Mouse (Mus musculus) heart, embryonic 11.5 days (tissue): ENCODE measurements around the gene Zfp91. TPM values are rescaled to one million over a fixed set of nuclear protein-coding genes. Genes with fewer than 3 reads are reported as not detected.
"Not testable (repeated sequence)": the region's sequence is repeated elsewhere in the genome, so short reads cannot be mapped to it uniquely, and the experiment has no call there.

Source experiments
- ATAC-seq: fragments of 200-750 bp; cut with Nextera tagmentation; replicated peaks from 2 replicates; pipeline ENCODE4 v1.8.0; 2017; ENCODE audit warnings: moderate library complexity; ENCODE audit not compliant: insufficient number of reproducible peaks, low FRiP score, low TSS enrichment
- H3K27ac ChIP-seq: fragments of 300-500 bp; sonication (generic); 2 replicates; pipeline ENCODE4 v1.5.1; 2014; ENCODE audit warnings: mild to moderate bottlenecking, low read depth, low read length
- H3K27me3 ChIP-seq: fragments of 300-500 bp; sonication (generic); 2 replicates; pipeline ENCODE4 v1.6.1; 2014; ENCODE audit warnings: mild to moderate bottlenecking, low read length, mixed read lengths; ENCODE audit not compliant: control insufficient read depth, insufficient read depth
- H3K36me3 ChIP-seq: fragments of 300-500 bp; sonication (generic); 2 replicates; pipeline ENCODE4 v1.6.1; 2014; ENCODE audit warnings: mild to moderate bottlenecking, low read length, moderate library complexity, mixed read lengths; ENCODE audit not compliant: control insufficient read depth, insufficient read depth
- H3K4me1 ChIP-seq: fragments of 300-500 bp; sonication (generic); 2 replicates; pipeline ENCODE4 v1.6.1; 2014; ENCODE audit warnings: low read length; ENCODE audit not compliant: control insufficient read depth, insufficient read depth
- H3K4me2 ChIP-seq: fragments of 300-500 bp; sonication (generic); 2 replicates; pipeline ENCODE4 v1.6.1; 2014; ENCODE audit warnings: mild to moderate bottlenecking, moderate library complexity
- H3K4me3 ChIP-seq: fragments of 300-500 bp; sonication (generic); 2 replicates; pipeline ENCODE4 v1.5.1; 2014; ENCODE audit warnings: low read depth, low read length
- H3K9ac ChIP-seq: fragments of 300-500 bp; sonication (generic); 2 replicates; pipeline ENCODE4 v1.6.1; 2014; ENCODE audit warnings: mild to moderate bottlenecking, low read depth, low read length, moderate library complexity
- H3K9me3 ChIP-seq: fragments of 300-500 bp; sonication (generic); replicated peaks from 2 replicates; pipeline ENCODE4 v1.6.1; 2016; ENCODE audit warnings: low read length; ENCODE audit not compliant: control insufficient read depth
- WGBS: fragments of 180-500 bp; shearing (Covaris S2); extraction: QIAGEN DNeasy Blood & Tissue Kit; methylation state at CpG from one replicate; pipeline ENCODE4 v1.1.7; 2014; ENCODE audit not compliant: insufficient replicate concordance; 5-methylcytosine and 5-hydroxymethylcytosine counted together
- polyA plus RNA-seq: library from polyadenylated mRNA; unstranded; fragments of >200 nt; fragmentation: Nextera tagmentation; extraction: Ambion mirVana; gene quantifications from 2 replicates; pipeline ENCODE4 v1.2.1, GENCODE M21; 2014

Gene Zfp91
- polyA plus RNA-seq, 1 experiment from 2014 or later, result 9.3 TPM

DNA sequence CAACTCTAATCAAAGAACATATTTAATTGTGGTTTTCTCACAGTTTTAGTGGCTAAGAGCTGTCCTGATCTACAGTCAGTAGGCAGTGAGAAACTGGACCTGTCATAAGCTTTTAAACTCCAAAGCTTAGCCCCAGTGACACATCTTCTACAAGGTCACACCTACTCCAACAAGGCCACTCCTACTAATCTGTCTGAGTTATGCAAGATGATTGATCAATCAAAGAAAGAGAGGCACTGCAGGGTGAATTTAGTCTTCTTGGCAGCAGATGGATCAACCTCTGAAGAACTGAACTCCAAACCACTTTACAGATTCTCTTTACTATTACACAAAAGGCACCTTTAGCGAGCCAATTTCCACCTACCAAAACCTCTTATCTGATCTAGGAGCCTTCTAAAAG, 70.1 kb downstream of the Zfp91 start:
- ATAC-seq, result no peak
- WGBS, result 72% methylated on average over 1 of the region's 1 CpGs

DNA sequence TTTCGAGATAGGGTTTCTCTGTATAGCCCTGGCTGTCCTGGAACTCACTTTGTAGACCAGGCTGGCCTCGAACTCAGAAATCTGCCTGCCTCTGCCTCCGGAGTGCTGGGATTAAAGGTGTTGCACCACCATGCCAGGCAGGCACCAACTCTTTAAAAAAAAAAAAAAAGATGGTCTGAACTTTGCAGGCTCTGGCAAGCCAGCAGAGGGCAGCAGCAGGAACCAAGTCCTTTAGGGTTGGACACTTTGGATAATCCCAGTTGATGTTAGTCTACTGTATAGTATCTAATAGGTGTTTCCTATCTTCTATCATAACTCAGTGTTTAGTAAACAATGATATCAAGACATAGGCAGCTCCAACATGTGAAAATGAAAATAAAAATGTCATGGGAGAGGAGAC, 73.6 kb downstream of the Zfp91 start:
- Histone ChIP-seq H3K9ac (no peak overlapping the region), H3K27me3 (no peaks in the 10 kb centered on the region), H3K4me3 (no peak overlapping the region), H3K4me1 (no peaks in the 10 kb centered on the region), H3K9me3 (no peaks in the 10 kb centered on the region), H3K27ac (no peak overlapping the region), H3K36me3 (no peaks in the 10 kb centered on the region), H3K4me2 (no peak overlapping the region)
- no peak for ATAC-seq
- WGBS, result 53% methylated on average over 2 of the region's 3 CpGs

More for the DNA sequence above, 70.1 kb downstream of the Zfp91 start:
- no peak overlapping the region for H3K9ac ChIP-seq
- no peaks in the 10 kb centered on the region for H3K4me1 ChIP-seq
- no peak overlapping the region for H3K4me3 ChIP-seq
- H3K36me3 ChIP-seq, result no peaks in the 10 kb centered on the region
- no peak overlapping the region for H3K27ac ChIP-seq
- H3K27me3 ChIP-seq, result no peaks in the 10 kb centered on the region
- no peak overlapping the region for H3K4me2 ChIP-seq
- no peaks in the 10 kb centered on the region for H3K9me3 ChIP-seq

DNA sequence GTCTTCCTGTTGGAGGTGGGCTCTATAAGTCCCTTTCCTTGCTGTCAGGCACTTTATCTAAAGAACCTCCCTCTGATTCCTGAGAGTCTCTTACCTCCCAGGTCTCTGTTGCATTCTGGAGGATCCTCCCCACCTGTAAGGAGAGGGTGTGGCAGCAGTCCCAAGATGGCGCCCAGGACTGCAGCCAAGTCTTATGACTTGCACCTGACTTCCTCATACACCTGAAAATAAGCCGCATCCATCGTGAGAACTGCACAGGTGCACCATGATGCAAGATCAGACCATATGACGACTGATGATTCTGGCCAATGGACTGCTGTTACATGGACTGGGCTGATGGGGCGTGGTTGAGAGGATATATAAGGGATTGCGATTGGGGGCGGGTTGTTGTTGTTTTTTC, 74.3 kb downstream of the Zfp91 start:
- H3K4me3 ChIP-seq, H3K4me2 ChIP-seq, H3K27ac ChIP-seq, ATAC-seq, H3K4me1 ChIP-seq, H3K27me3 ChIP-seq, H3K36me3 ChIP-seq, H3K9me3 ChIP-seq, H3K9ac ChIP-seq: not testable (repeated sequence)
- 78% methylated on average over 7 of the region's 7 CpGs for WGBS

DNA sequence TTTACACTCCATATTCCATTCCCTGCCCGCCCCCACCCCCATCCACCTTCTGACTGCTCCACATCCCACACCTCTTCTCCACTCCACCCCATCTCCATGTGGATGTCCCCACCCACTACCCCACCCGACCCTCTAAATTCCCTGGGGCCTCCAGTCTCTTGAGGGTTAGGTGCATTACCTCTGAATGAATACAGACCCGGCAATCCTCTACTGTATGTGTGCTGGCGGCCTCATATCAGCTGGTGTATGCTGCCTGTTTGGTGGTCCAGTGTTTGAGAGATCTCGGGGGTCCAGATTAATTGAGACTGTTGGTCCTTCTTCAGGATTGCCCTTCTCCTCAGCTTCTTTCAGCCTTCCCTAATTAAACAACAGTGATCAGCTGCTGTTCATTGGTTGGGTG, 75.0 kb downstream of the Zfp91 start:
- not testable (repeated sequence) for H3K27ac ChIP-seq, H3K4me1 ChIP-seq, H3K9me3 ChIP-seq, H3K4me2 ChIP-seq, H3K36me3 ChIP-seq, H3K27me3 ChIP-seq, H3K9ac ChIP-seq, H3K4me3 ChIP-seq, ATAC-seq
- WGBS, result 78% methylated on average over 5 of the region's 5 CpGs

DNA sequence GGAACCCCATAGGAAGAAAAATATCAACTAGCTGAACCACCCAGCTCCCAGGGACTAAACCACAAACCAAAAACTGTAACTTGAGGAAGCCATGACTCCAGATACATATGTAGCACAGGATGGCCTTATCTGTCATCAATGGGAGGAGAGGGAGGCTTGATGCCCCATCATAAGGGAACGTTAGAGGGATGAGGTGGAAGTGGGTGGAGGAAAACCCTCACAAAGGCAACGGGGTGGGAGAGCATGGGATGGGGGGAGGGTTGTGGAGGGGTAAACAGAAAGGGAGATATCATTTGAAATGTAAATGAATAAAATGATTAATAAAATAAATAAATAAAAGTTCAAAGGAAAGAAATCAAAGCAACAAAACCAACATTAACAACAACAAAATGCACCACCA, 75.5 kb downstream of the Zfp91 start:
- Histone ChIP-seq H3K4me3 (no peak overlapping the region), H3K9ac (no peak overlapping the region), H3K27me3 (no peaks in the 10 kb centered on the region), H3K4me1 (no peaks in the 10 kb centered on the region), H3K36me3 (no peaks in the 10 kb centered on the region), H3K27ac (no peak overlapping the region), H3K9me3 (no peaks in the 10 kb centered on the region), H3K4me2 (no peak overlapping the region)
- no peak for ATAC-seq
- WGBS, result 56% methylated on average over 2 of the region's 2 CpGs

DNA sequence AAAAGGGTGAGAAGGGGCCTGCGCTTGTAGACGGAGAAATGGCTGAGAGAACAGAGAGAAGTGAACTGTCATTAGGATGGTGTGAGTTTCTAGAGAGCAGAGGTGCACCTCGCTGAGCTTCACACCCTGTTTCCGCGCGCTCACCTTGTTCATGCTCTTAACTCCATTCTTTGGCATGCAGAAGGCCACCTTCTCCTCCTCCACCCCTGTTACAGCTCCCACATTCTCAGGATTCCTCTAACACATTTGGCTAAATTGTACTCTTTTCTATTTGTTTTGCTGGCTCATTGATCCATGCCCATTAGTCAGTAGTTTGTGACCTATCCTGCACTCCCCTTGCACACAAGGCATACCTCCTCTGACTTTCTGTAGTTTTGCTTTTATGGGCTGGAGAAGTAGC, 76.7 kb downstream of the Zfp91 start:
- Histone ChIP-seq H3K4me1 (no peaks in the 10 kb centered on the region), H3K4me2 (no peak overlapping the region), H3K27me3 (no peaks in the 10 kb centered on the region), H3K4me3 (no peak overlapping the region), H3K9me3 (no peaks in the 10 kb centered on the region), H3K27ac (no peak overlapping the region), H3K36me3 (no peaks in the 10 kb centered on the region), H3K9ac (no peak overlapping the region)
- ATAC-seq, result no peak
- 81% methylated on average over 6 of the region's 6 CpGs for WGBS

Other genes starting within 250 kb of the Zfp91 start
- gene Gm4952, start 196.2 kb downstream of the Zfp91 start, polyA plus RNA-seq, result 0.09 and 0.49 TPM in 2 replicates
- not detected in 2 replicates for gene Glyat, start 162.8 kb downstream of the Zfp91 start, polyA plus RNA-seq
- gene Olfr1442, start 125.7 kb downstream of the Zfp91 start, polyA plus RNA-seq, result not detected in 2 replicates
- not detected in 2 replicates for gene Olfr1443, start 118.0 kb downstream of the Zfp91 start, polyA plus RNA-seq
- gene Keg1, start 100.3 kb downstream of the Zfp91 start, polyA plus RNA-seq, result not detected in 2 replicates
- 0.48 and 0.54 TPM in 2 replicates for gene Cntf, start 30.5 kb downstream of the Zfp91 start, polyA plus RNA-seq
- 0.56 and 0.76 TPM in 2 replicates for gene Lpxn, start 67 bp upstream of the Zfp91 start, polyA plus RNA-seq
- not detected in 2 replicates for gene Gm5244, start 50.6 kb upstream of the Zfp91 start, polyA plus RNA-seq
- gene Olfr1444, start 61.2 kb upstream of the Zfp91 start, polyA plus RNA-seq, result not detected in 2 replicates
- not detected in 2 replicates for gene Olfr1445, start 87.7 kb upstream of the Zfp91 start, polyA plus RNA-seq
- not detected in 2 replicates for gene Olfr1446, start 97.4 kb upstream of the Zfp91 start, polyA plus RNA-seq
- not detected in 2 replicates for gene Olfr1447, start 107.6 kb upstream of the Zfp91 start, polyA plus RNA-seq
- gene Olfr1448, start 128.3 kb upstream of the Zfp91 start, polyA plus RNA-seq, result not detected in 2 replicates
- not detected in 2 replicates for gene Olfr1449, start 134.7 kb upstream of the Zfp91 start, polyA plus RNA-seq
- not detected in 2 replicates for gene Olfr1450, start 154.1 kb upstream of the Zfp91 start, polyA plus RNA-seq
- gene Olfr1451, start 198.9 kb upstream of the Zfp91 start, polyA plus RNA-seq, result not detected in 2 replicates
- not detected in 2 replicates for gene Olfr1453, start 232.2 kb upstream of the Zfp91 start, polyA plus RNA-seq